Mouse (Mus musculus) olfactory bulb, adult 2 months (tissue): ENCODE data around the gene Capza1. TPM values are rescaled to one million over a fixed set of nuclear protein-coding genes. Genes with fewer than 3 reads are reported as not detected.

Source experiments
- H3K27ac ChIP-seq: fragments of 200-500 bp; 2 replicates; pipeline ENCODE4 v1.5.1; 2012; ENCODE audit warnings: low read depth, low read length; ENCODE audit not compliant: insufficient read depth
- H3K4me1 ChIP-seq: fragments of 200-500 bp; 2 replicates; pipeline ENCODE4 v1.6.1; 2012; ENCODE audit warnings: low read length; ENCODE audit not compliant: control insufficient read depth, insufficient read depth
- H3K4me3 ChIP-seq: fragments of 200-500 bp; 2 replicates; pipeline ENCODE4 v1.5.1; 2012; ENCODE audit warnings: mild to moderate bottlenecking, low read depth, low read length, moderate library complexity; ENCODE audit not compliant: insufficient read depth
- CTCF ChIP-seq: fragments of 200-500 bp; IDR thresholded peaks from 2 replicates; pipeline ENCODE4 v1.5.1; 2012; ENCODE audit warnings: low read depth, mild to moderate bottlenecking, low read length, moderate library complexity; ENCODE audit not compliant: insufficient read depth
- POLR2A ChIP-seq: fragments of 200-500 bp; IDR thresholded peaks from 2 replicates; pipeline ENCODE4 v1.6.1; 2012; ENCODE audit warnings: mild to moderate bottlenecking, low read depth, low read length, moderate library complexity; ENCODE audit not compliant: insufficient read depth
- WGBS: fragments of 180-500 bp; shearing (Covaris S2); methylation state at CpG from one replicate; pipeline ENCODE4 v1.1.7; 2018; 5-methylcytosine and 5-hydroxymethylcytosine counted together
- polyA plus RNA-seq: library from polyadenylated mRNA; stranded (reverse); fragments of >200 nt; gene quantifications from 2 replicates; pipeline ENCODE4 v1.2.4, GENCODE M21; 2012; ENCODE audit warnings: low replicate concordance; ENCODE audit not compliant: missing spikeins, insufficient read depth, insufficient read length

Capza1 gene
- polyA plus RNA-seq, 1 experiment, result not detected

DNA sequence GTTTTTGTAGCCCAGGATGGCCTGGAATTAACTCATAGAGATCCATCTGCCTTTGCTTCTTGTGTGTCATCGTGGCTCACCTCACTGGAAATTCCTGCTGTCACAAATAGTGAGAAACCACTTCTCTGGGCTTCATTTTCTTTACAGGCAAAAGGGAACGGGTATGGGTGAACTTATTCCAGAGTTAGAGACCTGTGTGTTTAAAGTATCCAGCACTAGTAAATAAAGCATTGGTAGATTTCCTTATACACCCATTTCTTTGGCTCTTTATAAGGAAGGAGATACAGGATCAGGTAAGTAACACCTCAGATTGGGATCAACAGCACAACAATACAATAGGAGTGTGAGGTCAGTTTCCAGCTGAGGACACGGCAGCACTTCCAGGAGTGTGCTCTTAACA, 76.2 kb downstream of the Capza1 start, which contains the start of gene Rhoc:
Gene Rhoc (plus strand): TSS at position 301 of the 400 bp plus-strand sequence.
- 50% methylated on average over 3 of the region's 3 CpGs for WGBS

DNA sequence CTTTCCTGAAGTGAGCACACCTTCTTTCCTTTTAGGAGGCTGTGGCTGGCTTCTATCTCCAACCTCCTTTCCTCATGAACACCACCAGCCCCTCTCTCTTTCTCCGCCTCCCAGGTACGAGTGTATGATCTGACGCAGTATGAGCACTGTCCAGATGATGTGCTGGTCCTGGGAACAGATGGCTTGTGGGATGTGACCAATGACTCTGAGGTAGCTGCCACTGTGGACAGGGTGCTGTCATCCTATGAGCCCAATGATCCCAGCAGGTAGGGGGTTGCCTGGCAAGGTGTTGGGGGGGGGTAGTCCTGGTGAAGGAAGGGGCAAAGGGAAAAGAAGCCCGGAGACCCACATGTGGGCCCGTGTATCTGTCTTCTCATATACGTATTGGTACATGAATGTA, 79.0 kb downstream of the Capza1 start:
- TF ChIP-seq POLR2A (no peak), CTCF (no peak)

More for the DNA sequence above, 76.2 kb downstream of the Capza1 start, which contains the start of gene Rhoc:
- Histone ChIP-seq H3K4me1 (peaks cover 36% of the 10 kb centered on the region), H3K4me3 (peak within 1 kb of the TSS; percentile 44), H3K27ac (no peak within 1 kb of the TSS)
- TF ChIP-seq POLR2A, result no peak
- TF ChIP-seq CTCF, result no peak

DNA sequence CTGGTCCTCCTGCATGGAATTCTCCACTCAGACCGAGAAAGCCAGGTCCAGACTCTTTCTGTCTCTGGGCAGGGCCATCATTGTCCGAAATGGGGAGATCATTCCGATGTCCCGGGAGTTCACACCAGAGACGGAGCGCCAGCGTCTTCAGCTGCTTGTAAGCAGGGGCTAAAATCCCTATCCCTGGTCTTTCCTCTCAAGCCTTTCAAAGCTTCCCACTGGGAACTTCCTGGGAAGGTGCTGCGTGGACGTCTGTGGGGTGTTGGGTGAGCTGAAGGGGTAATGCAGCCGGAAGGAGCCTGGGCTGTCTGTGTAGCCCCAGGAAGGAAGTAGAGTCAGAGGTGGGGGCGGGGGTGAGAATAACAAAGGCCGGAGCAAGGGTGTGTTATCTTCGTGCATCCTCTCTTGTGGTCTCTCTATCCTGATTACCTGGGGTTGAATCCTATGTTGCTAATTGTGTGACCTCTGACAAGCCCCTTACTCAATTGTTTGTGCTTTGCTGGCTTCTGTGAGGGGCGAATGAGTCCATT, 80.3 kb downstream of the Capza1 start:
- Histone ChIP-seq H3K4me1 (peaks cover 24% of the 10 kb centered on the region), H3K27ac (no peak overlapping the region), H3K4me3 (no peak overlapping the region)
- TF ChIP-seq CTCF, result no peak
- TF ChIP-seq POLR2A, result no peak
- 72% methylated on average over 14 of the region's 14 CpGs for WGBS

More for the DNA sequence above, 79.0 kb downstream of the Capza1 start:
- 95% methylated on average over 6 of the region's 6 CpGs for WGBS
- no peak overlapping the region for H3K4me3 ChIP-seq
- peaks cover 35% of the 10 kb centered on the region for H3K4me1 ChIP-seq
- H3K27ac ChIP-seq, result no peak overlapping the region

DNA sequence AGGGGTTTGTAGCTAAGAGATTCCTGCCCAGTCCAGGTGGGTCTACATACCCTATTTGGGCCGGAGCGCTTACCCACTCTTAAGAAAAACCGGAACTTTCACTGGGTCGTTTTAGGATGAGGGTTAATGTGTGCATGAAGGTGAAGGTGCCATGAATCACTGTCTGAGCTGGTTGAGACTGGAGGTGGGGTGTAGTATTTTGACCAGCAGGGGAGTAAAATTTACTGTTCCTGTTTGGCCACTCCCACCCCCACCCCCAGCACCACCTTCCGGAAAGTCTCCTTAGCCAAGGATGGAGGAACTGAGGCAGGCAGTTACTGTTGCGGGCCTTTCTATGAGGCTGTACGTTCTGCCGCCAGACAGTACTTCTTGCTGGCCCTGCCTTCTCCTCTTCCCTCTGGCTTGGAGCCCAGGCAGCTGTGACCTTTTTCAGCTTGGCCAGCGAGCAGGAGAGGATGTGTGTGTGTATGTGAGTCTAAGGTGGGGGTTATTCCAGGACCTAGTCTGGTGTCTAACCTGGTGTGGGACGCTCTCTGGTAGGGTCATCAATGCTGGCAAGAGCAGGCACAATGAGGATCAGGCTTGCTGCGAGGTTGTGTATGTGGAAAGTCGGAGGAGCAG, 82.1 kb downstream of the Capza1 start:
- WGBS, result 45% methylated on average over 12 of the region's 12 CpGs
- peak overlapping the region; percentile 44 for H3K4me3 ChIP-seq
- TF ChIP-seq CTCF, result no peak
- TF ChIP-seq POLR2A, result no peak
- H3K27ac ChIP-seq, result no peak overlapping the region
- H3K4me1 ChIP-seq, result peaks cover 19% of the 10 kb centered on the region

DNA sequence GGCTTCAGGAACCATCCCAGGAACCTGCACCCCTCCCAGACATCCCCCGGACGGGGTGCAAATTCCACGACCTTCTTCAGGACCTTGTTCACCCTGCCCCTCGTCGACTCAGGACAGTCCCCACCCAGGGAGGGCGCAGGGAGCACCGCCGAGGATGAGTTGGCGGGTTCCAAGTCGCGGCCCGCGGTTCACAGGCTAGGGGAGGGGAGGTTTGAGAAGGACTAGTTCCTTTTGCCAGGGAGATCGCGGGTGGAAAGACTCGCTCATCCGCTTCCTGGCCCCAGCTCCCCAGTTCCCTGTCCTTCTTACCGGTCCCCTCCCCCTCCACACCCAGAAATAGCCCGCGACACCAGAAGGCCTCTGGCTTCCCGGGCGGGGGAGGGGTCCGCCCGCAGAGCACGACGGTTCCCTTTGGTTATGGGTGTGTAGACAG, 82.8 kb downstream of the Capza1 start, which contains the start of gene Fam19a3:
Gene Fam19a3 (minus strand): TSS at position 370 of the 433 bp plus-strand sequence.
- H3K4me1 ChIP-seq, result peaks cover 21% of the 10 kb centered on the region
- peak within 1 kb of the TSS; percentile 44 for H3K4me3 ChIP-seq
- 2% methylated on average over 26 of the region's 26 CpGs for WGBS
- TF ChIP-seq CTCF (no peak), POLR2A (no peak)
- no peak within 1 kb of the TSS for H3K27ac ChIP-seq

DNA sequence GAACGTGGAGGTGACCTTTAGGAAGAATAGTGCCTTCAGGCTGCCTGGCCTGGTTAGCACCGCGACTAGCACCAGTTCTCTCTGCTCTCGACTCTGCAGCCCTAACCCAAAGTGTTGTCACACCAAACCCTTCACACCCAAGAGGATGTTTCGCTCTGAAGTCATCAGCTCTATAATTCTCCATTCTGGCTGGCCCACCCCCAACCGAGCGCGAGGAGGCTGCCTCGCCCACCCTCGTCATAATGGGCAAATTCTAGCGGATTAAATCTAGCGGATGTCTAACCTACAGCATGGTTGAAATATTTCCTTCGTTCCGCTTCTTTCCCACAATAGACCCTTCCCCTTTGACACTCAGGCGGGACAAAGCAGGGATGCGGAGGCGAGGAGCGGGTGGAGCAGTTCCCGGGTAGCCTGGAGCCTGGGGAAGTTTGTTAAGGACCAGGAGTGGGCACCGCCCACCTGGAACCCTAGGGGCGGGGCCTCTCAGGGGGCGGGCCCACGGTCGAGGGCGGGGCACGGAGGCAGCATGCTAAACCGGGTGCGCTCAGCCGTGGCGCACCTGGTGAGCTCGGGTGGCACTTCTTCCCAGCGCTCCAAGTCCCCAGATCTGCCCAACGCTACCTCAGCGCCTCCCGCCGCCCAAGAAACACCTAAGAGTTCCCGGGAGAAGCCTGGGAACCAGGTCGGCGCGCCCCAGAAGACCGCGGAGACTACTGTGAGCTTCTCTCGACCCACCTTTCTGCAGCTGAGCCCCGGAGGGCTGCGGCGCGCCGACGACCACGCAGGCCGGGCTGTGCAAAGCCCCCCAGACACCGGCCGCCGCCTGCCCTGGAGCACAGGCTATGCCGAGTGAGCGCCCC, 83.5 kb downstream of the Capza1 start, which contains the start of gene Ppm1j:
Gene Ppm1j (plus strand): TSS at position 496 of the 860 bp plus-strand sequence.
- 2% methylated on average over 56 of the region's 56 CpGs for WGBS
- TF ChIP-seq CTCF (no peak), POLR2A (no peak)
- Histone ChIP-seq H3K4me3 (peak within 1 kb of the TSS; percentile 44), H3K4me1 (peaks cover 21% of the 10 kb centered on the region), H3K27ac (no peak within 1 kb of the TSS)

DNA sequence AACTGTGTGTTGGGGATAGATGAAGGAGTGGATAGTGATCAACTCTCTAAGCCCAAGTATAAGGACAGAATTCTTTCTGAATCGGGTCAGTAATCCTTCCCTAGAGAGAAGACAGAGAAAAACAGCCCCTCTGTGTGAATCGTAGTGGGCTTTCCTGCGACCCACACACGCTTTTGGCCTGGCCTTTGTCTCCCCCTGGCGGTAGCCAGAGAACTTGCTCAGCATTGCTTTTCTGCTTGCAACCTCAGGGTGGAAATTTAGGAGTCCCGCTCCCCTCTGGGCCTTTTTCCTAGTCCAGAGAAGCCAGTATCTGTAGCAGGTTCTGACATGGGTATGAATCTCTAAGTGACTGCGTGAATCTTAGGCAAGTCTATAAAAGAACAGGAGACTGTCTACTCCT, 84.4 kb downstream of the Capza1 start:
- Histone ChIP-seq H3K4me3 (no peak overlapping the region), H3K27ac (no peak overlapping the region), H3K4me1 (peaks cover 21% of the 10 kb centered on the region)
- 4% methylated on average over 7 of the region's 7 CpGs for WGBS
- no peak for TF ChIP-seq POLR2A
- TF ChIP-seq CTCF, result peak; percentile 87

DNA sequence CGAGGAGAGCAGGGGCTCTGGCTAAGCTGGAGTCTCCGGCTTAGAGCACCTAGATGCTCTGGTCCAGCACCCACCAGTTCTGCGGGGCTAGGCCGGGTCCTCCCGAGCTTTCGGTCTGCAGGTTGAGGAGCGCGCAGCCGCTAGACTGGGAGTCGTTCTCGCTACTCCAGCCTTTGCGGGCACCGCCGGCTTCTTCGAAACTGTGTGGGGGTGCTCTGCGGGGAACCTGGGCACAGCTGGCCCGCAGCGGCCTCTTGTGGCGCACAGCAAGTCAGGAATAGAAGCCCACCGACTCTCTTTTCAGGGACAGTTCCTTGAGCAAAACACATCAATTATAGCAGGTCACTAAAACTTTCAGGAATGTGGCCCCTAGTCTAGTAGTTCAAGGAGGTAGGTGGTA, 87.0 kb downstream of the Capza1 start:
- WGBS, result 2% methylated on average over 20 of the region's 20 CpGs
- peaks cover 21% of the 10 kb centered on the region for H3K4me1 ChIP-seq
- no peak overlapping the region for H3K27ac ChIP-seq
- TF ChIP-seq POLR2A (no peak), CTCF (peak; percentile 52; the same call in 1 of the 2 replicates)
- peak overlapping the region; percentile 34 for H3K4me3 ChIP-seq

DNA sequence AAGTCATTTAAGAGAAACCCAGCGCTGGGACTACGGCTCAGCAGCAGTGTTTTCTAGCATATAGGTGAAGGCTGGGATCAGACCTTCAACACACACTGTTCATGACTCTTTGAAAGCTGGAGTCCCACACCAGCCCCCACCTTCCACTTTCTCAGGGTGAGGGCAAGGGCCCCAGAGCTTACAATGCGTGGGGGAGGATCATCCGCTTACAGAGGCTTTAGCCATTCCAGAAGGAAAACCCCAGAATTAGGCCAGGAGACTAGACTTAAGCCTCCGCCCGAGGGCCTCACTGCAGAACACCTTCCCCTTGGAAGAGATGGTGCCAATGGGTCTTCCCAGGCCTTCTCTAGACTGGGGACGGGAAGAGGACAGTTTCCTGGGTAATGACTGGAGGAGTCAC, 91.0 kb downstream of the Capza1 start:
- Histone ChIP-seq H3K27ac (no peak overlapping the region), H3K4me1 (peaks cover 5% of the 10 kb centered on the region), H3K4me3 (no peak overlapping the region)
- TF ChIP-seq POLR2A (no peak), CTCF (no peak)
- 91% methylated on average over 7 of the region's 7 CpGs for WGBS

Other genes with a start within 250 kb of the Capza1 start
- gene Slc16a1, start 225.8 kb downstream of the Capza1 start, polyA plus RNA-seq, result not detected in 2 replicates
- gene Ppm1j, start 83.4 kb downstream of the Capza1 start, polyA plus RNA-seq, result not detected in 2 replicates
- gene Fam19a3, start 82.7 kb downstream of the Capza1 start, polyA plus RNA-seq, result not detected in 2 replicates
- not detected in 2 replicates for gene Rhoc, start 76.1 kb downstream of the Capza1 start, polyA plus RNA-seq
- gene Mov10, start 45.9 kb downstream of the Capza1 start, polyA plus RNA-seq, result not detected in 2 replicates
- gene St7l, start 500 bp downstream of the Capza1 start, polyA plus RNA-seq, result not detected in 2 replicates
- not detected in 2 replicates for gene Wnt2b, start 97.4 kb upstream of the Capza1 start, polyA plus RNA-seq
- not detected in 2 replicates for gene Cttnbp2nl, start 188.6 kb upstream of the Capza1 start, polyA plus RNA-seq
- not detected in 2 replicates for gene 4930564D02Rik, start 202.3 kb upstream of the Capza1 start, polyA plus RNA-seq